Mouse (Mus musculus) lung, postnatal 0 days (tissue): ENCODE data around the gene Rasgrf2.

ENCODE experiments used
- CTCF ChIP-seq: IDR thresholded peaks from 2 replicates; pipeline ENCODE4 v1.5.1; 2016; ENCODE audit warnings: antibody characterized with exemption, mild to moderate bottlenecking
- EP300 ChIP-seq: IDR thresholded peaks from 2 replicates; pipeline ENCODE4 v1.6.1; 2016; ENCODE audit warnings: antibody characterized with exemption, mild to moderate bottlenecking, control low read depth

GRCm38 (mm10) chr13:91971246-91971645 lies 160.2 kb downstream of the Rasgrf2 start:
- no peak for TF ChIP-seq EP300
- no peak for TF ChIP-seq CTCF
